Mouse (Mus musculus) forebrain, embryonic 14.5 days (tissue): ENCODE data around the gene Lrrc32. TPM values are rescaled to one million over a fixed set of nuclear protein-coding genes. Genes with fewer than 3 reads are reported as not detected.

ENCODE experiments used
- ATAC-seq: fragments of 200-750 bp; cut with Nextera tagmentation; 2 replicates; pipeline ENCODE4 v1.8.0; 2017; ENCODE audit warnings: mild to moderate bottlenecking, moderate library complexity
- DNase-seq: peaks from one replicate; pipeline ENCODE4 v3.0.0-alpha.2; 2015; ENCODE audit warnings: low spot score
- H3K27ac ChIP-seq: fragments of 300-500 bp; sonication (generic); 2 replicates; pipeline ENCODE4 v1.5.1; 2014; ENCODE audit warnings: low read depth, mild to moderate bottlenecking, control low read depth, low read length, moderate library complexity
- H3K27me3 ChIP-seq: fragments of 300-500 bp; sonication (generic); replicated peaks from 2 replicates; pipeline ENCODE4 v1.6.1; 2014; ENCODE audit warnings: low read length, control low read depth, mixed read lengths; ENCODE audit not compliant: control insufficient read depth, insufficient read depth
- H3K36me3 ChIP-seq: fragments of 300-500 bp; sonication (generic); 2 replicates; pipeline ENCODE4 v1.6.1; 2014; ENCODE audit warnings: low read length, control low read depth; ENCODE audit not compliant: control insufficient read depth, insufficient read depth
- H3K4me1 ChIP-seq: fragments of 300-500 bp; sonication (generic); 2 replicates; pipeline ENCODE4 v1.6.1; 2014; ENCODE audit warnings: antibody characterized with exemption, low read length, control low read depth; ENCODE audit not compliant: control insufficient read depth, insufficient read depth
- H3K4me2 ChIP-seq: fragments of 300-500 bp; sonication (generic); 2 replicates; pipeline ENCODE4 v1.6.1; 2014; ENCODE audit warnings: mild to moderate bottlenecking, control low read depth, low read length
- H3K4me3 ChIP-seq: fragments of 300-500 bp; sonication (generic); 2 replicates; pipeline ENCODE4 v1.5.1; 2014; ENCODE audit warnings: low read depth, low read length, control low read depth
- H3K9ac ChIP-seq: fragments of 300-500 bp; sonication (generic); 2 replicates; pipeline ENCODE4 v1.6.1; 2014; ENCODE audit warnings: mild to moderate bottlenecking, low read length, control low read depth, moderate library complexity
- H3K9me3 ChIP-seq: fragments of 300-500 bp; sonication (generic); replicated peaks from 2 replicates; pipeline ENCODE4 v1.6.1; 2016; ENCODE audit warnings: low read length, control low read depth, mixed read lengths; ENCODE audit not compliant: control insufficient read depth
- WGBS: fragments of 180-500 bp; shearing (Covaris S2); extraction: QIAGEN DNeasy Blood & Tissue Kit; methylation state at CpG from one replicate; pipeline ENCODE4 v1.1.7; 2014; 5-methylcytosine and 5-hydroxymethylcytosine counted together
- polyA plus RNA-seq: library from polyadenylated mRNA; unstranded; fragments of >200 nt; fragmentation: Nextera tagmentation; extraction: Ambion mirVana; gene quantifications from 2 replicates; pipeline ENCODE4 v1.2.1, GENCODE M21; 2014

Lrrc32 gene
- polyA plus RNA-seq, 1 experiment from 2014 or later: 2.3 TPM

DNA sequence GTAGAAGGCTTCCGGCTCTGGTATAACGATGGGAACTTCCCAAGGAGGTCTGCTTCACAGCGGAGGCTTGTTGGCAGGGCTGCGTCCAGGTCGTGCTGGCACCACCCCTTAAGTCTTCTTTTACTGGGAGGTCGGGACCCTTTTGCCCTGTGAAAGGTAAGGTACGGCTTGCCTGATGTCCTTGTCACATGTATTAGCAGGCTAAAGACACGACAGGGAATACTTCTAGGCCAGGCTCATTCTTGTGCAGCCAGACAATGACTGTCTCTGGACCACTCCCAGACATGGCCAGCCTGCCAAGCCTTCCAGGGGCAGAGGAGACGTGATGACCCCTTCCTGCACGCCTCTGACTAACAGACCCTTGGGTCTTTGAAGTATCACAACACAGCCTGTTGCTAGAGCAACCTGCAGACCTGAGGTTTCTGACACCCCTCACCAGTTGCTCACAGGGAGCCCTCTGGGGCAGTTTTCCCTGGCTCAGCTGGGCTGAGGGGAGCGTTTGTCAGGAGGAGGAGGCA is 54.8 kb downstream of the Lrrc32 start:
- H3K4me1 ChIP-seq: no peaks in the 10 kb centered on the region

DNA sequence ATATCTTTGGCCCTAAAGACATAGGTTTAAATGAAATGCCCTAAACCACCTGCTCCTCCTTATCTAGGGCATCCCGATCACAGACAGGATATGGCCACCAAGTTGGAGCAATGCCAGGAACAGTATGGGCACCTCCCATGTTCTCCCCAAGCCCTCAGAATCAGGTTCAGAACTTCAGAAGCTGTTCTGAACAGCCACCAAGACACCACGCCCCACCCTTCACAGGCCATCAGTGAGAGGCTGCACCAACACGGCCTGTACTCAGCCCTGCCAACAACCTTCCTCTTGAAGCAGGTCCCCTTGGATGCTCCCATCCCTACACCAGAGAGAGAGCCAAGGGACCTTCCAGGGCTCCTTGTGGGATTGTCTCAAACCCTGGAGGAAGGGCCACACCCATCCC is 55.5 kb downstream of the Lrrc32 start:
- Histone ChIP-seq H3K4me2 (no peak overlapping the region), H3K27me3 (no peaks in the 10 kb centered on the region), H3K9me3 (no peaks in the 10 kb centered on the region), H3K36me3 (no peaks in the 10 kb centered on the region), H3K4me3 (no peak overlapping the region), H3K4me1 (no peaks in the 10 kb centered on the region), H3K27ac (no peak overlapping the region), H3K9ac (no peak overlapping the region)
- ATAC-seq: no peak
- 75% methylated on average over 3 of the region's 3 CpGs for WGBS
- no peak for DNase-seq

More for the DNA sequence above, 54.8 kb downstream of the Lrrc32 start:
- no peak overlapping the region for H3K27ac ChIP-seq
- H3K4me3 ChIP-seq: no peak overlapping the region
- no peak for ATAC-seq
- H3K27me3 ChIP-seq: no peaks in the 10 kb centered on the region
- 65% methylated on average over 11 of the region's 11 CpGs for WGBS
- no peak overlapping the region for H3K4me2 ChIP-seq
- H3K9ac ChIP-seq: no peak overlapping the region
- DNase-seq: no peak
- H3K9me3 ChIP-seq: no peaks in the 10 kb centered on the region
- no peaks in the 10 kb centered on the region for H3K36me3 ChIP-seq

DNA sequence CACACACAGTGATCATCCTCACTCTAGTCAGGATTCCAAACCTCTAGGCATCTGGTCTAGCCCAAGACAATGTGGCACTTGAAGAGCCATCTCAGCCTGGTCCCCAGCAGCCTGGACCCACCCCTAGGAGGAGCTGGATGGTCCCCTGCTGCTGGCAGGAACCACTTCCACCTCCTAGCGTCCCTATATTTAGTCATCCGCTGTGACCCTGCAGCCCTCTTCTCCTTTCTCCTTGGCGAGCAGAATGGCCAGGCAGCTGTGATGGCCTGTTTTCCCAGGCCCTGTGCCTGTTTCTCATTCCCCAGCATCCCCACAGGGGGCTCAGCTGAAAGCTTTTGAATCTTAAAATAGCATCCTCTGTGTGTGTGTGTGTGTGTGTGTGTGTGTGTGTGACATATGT is 59.8 kb downstream of the Lrrc32 start:
- ATAC-seq: no peak
- no peaks in the 10 kb centered on the region for H3K9me3 ChIP-seq
- DNase-seq: no peak

DNA sequence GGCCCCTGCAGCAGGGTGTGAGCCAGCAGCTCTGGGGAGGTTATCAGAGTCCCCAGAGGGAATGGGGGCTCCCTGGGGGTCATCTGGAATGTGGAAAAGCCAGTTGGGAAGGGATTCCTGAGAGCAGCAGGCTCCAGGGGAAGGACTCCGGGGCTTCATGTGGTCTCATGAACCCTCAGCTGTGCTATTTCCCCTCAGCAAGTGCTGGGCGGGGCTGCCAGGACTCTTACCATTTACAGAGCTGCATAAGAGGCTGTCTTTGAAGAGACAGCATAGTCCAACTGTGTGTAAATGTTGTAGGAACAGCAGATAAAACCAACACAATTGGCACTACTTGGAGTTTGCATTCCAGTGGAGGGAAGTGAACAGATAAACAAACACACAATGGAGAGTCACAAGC is 61.5 kb downstream of the Lrrc32 start:
- no peaks in the 10 kb centered on the region for H3K27me3 ChIP-seq
- DNase-seq (no peak), ATAC-seq (no peak)
- no peak overlapping the region for H3K4me2 ChIP-seq
- H3K4me1 ChIP-seq: no peaks in the 10 kb centered on the region
- no peak overlapping the region for H3K4me3 ChIP-seq
- no peaks in the 10 kb centered on the region for H3K9me3 ChIP-seq
- WGBS: 51% methylated on average over 2 of the region's 2 CpGs
- no peaks in the 10 kb centered on the region for H3K36me3 ChIP-seq
- H3K27ac ChIP-seq: no peak overlapping the region
- no peak overlapping the region for H3K9ac ChIP-seq

More for the DNA sequence above, 59.8 kb downstream of the Lrrc32 start:
- Histone ChIP-seq H3K4me3 (no peak overlapping the region), H3K4me2 (no peak overlapping the region), H3K9ac (no peak overlapping the region), H3K4me1 (no peaks in the 10 kb centered on the region), H3K27me3 (no peaks in the 10 kb centered on the region), H3K27ac (no peak overlapping the region), H3K36me3 (no peaks in the 10 kb centered on the region)
- 54% methylated on average over 3 of the region's 3 CpGs for WGBS

DNA sequence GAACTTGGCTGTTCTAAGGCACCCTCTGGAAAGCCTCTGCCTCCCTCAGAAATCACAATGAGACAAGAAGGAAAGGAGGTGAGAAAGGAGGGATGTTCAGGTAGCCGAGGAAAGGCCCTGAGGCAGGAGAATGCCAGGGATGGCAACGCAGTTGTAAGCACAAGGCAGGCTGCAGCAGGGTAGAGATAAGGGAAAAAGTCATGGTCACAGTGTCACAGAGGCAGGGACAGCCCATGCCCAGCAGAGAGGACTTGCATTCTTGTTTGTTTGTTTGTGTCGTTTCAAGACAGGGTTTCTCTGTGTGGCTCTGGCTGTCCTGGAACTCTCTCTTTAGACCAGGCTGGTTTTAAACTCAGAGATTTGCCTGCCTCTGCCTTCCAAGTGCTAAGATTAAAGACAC is 62.0 kb downstream of the Lrrc32 start:
- no peak overlapping the region for H3K4me3 ChIP-seq
- H3K27me3 ChIP-seq: no peaks in the 10 kb centered on the region

More for the DNA sequence above, 62.0 kb downstream of the Lrrc32 start:
- WGBS: 78% methylated on average over 3 of the region's 3 CpGs
- no peaks in the 10 kb centered on the region for H3K4me1 ChIP-seq
- H3K9me3 ChIP-seq: no peaks in the 10 kb centered on the region
- no peak overlapping the region for H3K27ac ChIP-seq
- H3K9ac ChIP-seq: no peak overlapping the region
- no peaks in the 10 kb centered on the region for H3K36me3 ChIP-seq
- no peak for DNase-seq
- no peak overlapping the region for H3K4me2 ChIP-seq
- ATAC-seq: no peak

Other genes starting within 250 kb of the Lrrc32 start
- gene Acer3, start 168.1 kb upstream of the Lrrc32 start, polyA plus RNA-seq: 10.1 and 11.3 TPM in 2 replicates
- gene Tsku, start 128.0 kb upstream of the Lrrc32 start, polyA plus RNA-seq: 10.5 and 10.8 TPM in 2 replicates
- 0.10 and 0.16 TPM in 2 replicates for gene Gucy2d, start 48.9 kb upstream of the Lrrc32 start, polyA plus RNA-seq
- 49.4 and 55.7 TPM in 2 replicates for gene Emsy, start 167.5 kb downstream of the Lrrc32 start, polyA plus RNA-seq
- gene Thap12, start 213.8 kb downstream of the Lrrc32 start, polyA plus RNA-seq: 42.5 and 48.3 TPM in 2 replicates